Mouse (Mus musculus) MEL (cell line): ENCODE results near the gene Rbpj. TPM values are rescaled to one million over a fixed set of nuclear protein-coding genes. Genes with fewer than 3 reads are reported as not detected.
A peak's percentile ranks its signal among the peaks of the same experiment; 100 is the strongest.

Source experiments
- DNase-seq: peaks from one replicate; pipeline ENCODE4 v3.0.0; 2011; ENCODE audit warnings: low read depth, low spot score
- H3K27ac ChIP-seq: 2 replicates; pipeline ENCODE4 v1.5.1; 2012; ENCODE audit warnings: low read depth, mild to moderate bottlenecking, control low read depth, low read length, moderate library complexity; ENCODE audit not compliant: control insufficient read depth
- H3K27me3 ChIP-seq, 2 experiments: fragments of 150-350 bp in 1 of 2; sonication (generic) in 1 of 2; 2 replicates each; pipeline ENCODE4 v1.6.1; 2012; ENCODE audit warnings: low read length in 2 of 2, mild to moderate bottlenecking in 2 of 2, improper control_type of control experiment in 1 of 2, moderate library complexity in 1 of 2; ENCODE audit not compliant: insufficient read depth in 2 of 2, control insufficient read depth in 1 of 2
- H3K36me3 ChIP-seq, 2 experiments: 2 replicates each; pipeline ENCODE4 v1.6.1; 2012 to 2014; ENCODE audit warnings: low read length in 2 of 2, improper control_type of control experiment in 1 of 2, inconsistent platforms in 1 of 2, mild to moderate bottlenecking in 1 of 2; ENCODE audit not compliant: insufficient read depth in 2 of 2, control insufficient read depth in 1 of 2
- H3K4me1 ChIP-seq, 2 experiments: fragments of 150-350 bp in 1 of 2; sonication (generic) in 1 of 2; 2 replicates each; pipeline ENCODE4 v1.6.1; 2012; ENCODE audit warnings: low read length in 2 of 2, improper control_type of control experiment in 1 of 2, mild to moderate bottlenecking in 1 of 2; ENCODE audit not compliant: insufficient read depth in 2 of 2, control insufficient read depth in 1 of 2
- H3K4me3 ChIP-seq, 2 experiments: fragments of 150-350 bp in 1 of 2; sonication (generic) in 1 of 2; 2 replicates each; pipeline ENCODE4 v1.5.1; 2012; ENCODE audit warnings: low read depth in 2 of 2, low read length in 2 of 2, mild to moderate bottlenecking in 2 of 2, moderate library complexity in 2 of 2, control low read depth in 1 of 2, improper control_type of control experiment in 1 of 2; ENCODE audit not compliant: control insufficient read depth in 1 of 2, insufficient read depth in 1 of 2
- H3K79me2 ChIP-seq: 2 replicates; pipeline ENCODE4 v1.6.1; 2012; ENCODE audit warnings: mild to moderate bottlenecking, low read length, moderate library complexity; ENCODE audit not compliant: control insufficient read depth, poor library complexity, insufficient read depth
- H3K9ac ChIP-seq: 2 replicates; pipeline ENCODE4 v1.6.1; 2012; ENCODE audit warnings: low read depth, mild to moderate bottlenecking, control low read depth, low read length, moderate library complexity; ENCODE audit not compliant: control insufficient read depth, poor library complexity, severe bottlenecking
- H3K9me3 ChIP-seq: fragments of 150-350 bp; sonication (generic); replicated peaks from 2 replicates; pipeline ENCODE4 v1.6.1; 2012; ENCODE audit warnings: mild to moderate bottlenecking, low read length, improper control_type of control experiment, moderate library complexity; ENCODE audit not compliant: insufficient read depth
- CHD1 ChIP-seq: IDR thresholded peaks from 2 replicates; pipeline ENCODE4 v1.6.1; 2012; ENCODE audit warnings: low read depth, mild to moderate bottlenecking, inconsistent platforms, low read length, improper control_type of control experiment
- CHD2 ChIP-seq: IDR thresholded peaks from 2 replicates; pipeline ENCODE4 v1.6.1; 2011; ENCODE audit warnings: low read length, improper control_type of control experiment
- CTCF ChIP-seq, 3 experiments: IDR thresholded peaks in 2 of 3; conservative IDR thresholded peaks in 1 of 3; 2 replicates each; pipeline ENCODE4 v1.5.1; 2011 to 2012; ENCODE audit warnings: low read length in 3 of 3, low read depth in 2 of 3, mild to moderate bottlenecking in 2 of 3, improper control_type of control experiment in 1 of 3, inconsistent platforms in 1 of 3, mixed read lengths in 1 of 3, moderate library complexity in 1 of 3; ENCODE audit not compliant: control insufficient read depth in 1 of 3, insufficient read depth in 1 of 3, poor library complexity in 1 of 3, severe bottlenecking in 1 of 3
- E2F4 ChIP-seq: IDR thresholded peaks from 2 replicates; pipeline ENCODE4 v1.6.1; 2011; ENCODE audit warnings: low read depth, low read length, improper control_type of control experiment, borderline replicate concordance
- ELF1 ChIP-seq: IDR thresholded peaks from 2 replicates; pipeline ENCODE4 v1.6.1; 2014; ENCODE audit warnings: low read depth, mild to moderate bottlenecking, inconsistent platforms, low read length, improper control_type of control experiment, moderate library complexity
- GABPA ChIP-seq: IDR thresholded peaks from 2 replicates; pipeline ENCODE4 v1.6.1; 2012; ENCODE audit warnings: low read depth, mild to moderate bottlenecking, inconsistent platforms, low read length, improper control_type of control experiment, moderate library complexity
- KAT2A ChIP-seq: conservative IDR thresholded peaks from 2 replicates; pipeline ENCODE4 v1.6.1; 2012; ENCODE audit warnings: low read depth, low read length, improper control_type of control experiment, inconsistent platforms
- MAFK ChIP-seq: IDR thresholded peaks from 2 replicates; pipeline ENCODE4 v1.6.1; 2011; ENCODE audit warnings: low read depth, mild to moderate bottlenecking, low read length, improper control_type of control experiment, borderline replicate concordance
- MXI1 ChIP-seq: IDR thresholded peaks from 2 replicates; pipeline ENCODE4 v1.6.1; 2011; ENCODE audit warnings: mild to moderate bottlenecking, low read depth, low read length, improper control_type of control experiment
- NRF1 ChIP-seq: IDR thresholded peaks from 2 replicates; pipeline ENCODE4 v1.6.1; 2014; ENCODE audit warnings: low read depth, mild to moderate bottlenecking, inconsistent platforms, low read length, improper control_type of control experiment, moderate library complexity; ENCODE audit not compliant: poor library complexity, insufficient read depth, severe bottlenecking
- RAD21 ChIP-seq: IDR thresholded peaks from 2 replicates; pipeline ENCODE4 v1.6.1; 2011; ENCODE audit warnings: mild to moderate bottlenecking, low read depth, low read length, improper control_type of control experiment
- RCOR1 ChIP-seq: IDR thresholded peaks from 2 replicates; pipeline ENCODE4 v1.6.1; 2012; ENCODE audit warnings: low read depth, mild to moderate bottlenecking, inconsistent platforms, low read length, improper control_type of control experiment
- SMC3 ChIP-seq: IDR thresholded peaks from 2 replicates; pipeline ENCODE4 v1.6.1; 2011; ENCODE audit warnings: low read depth, low read length, improper control_type of control experiment
- TCF12 ChIP-seq: IDR thresholded peaks from 2 replicates; pipeline ENCODE4 v1.6.1; 2014; ENCODE audit warnings: low read depth, mild to moderate bottlenecking, inconsistent platforms, low read length, improper control_type of control experiment, moderate library complexity
- USF1 ChIP-seq: IDR thresholded peaks from 2 replicates; pipeline ENCODE4 v1.6.1; 2014; ENCODE audit warnings: low read depth, mild to moderate bottlenecking, inconsistent platforms, low read length, improper control_type of control experiment, moderate library complexity
- USF2 ChIP-seq, 2 experiments: IDR thresholded peaks; 2 replicates each; pipeline ENCODE4 v1.6.1; 2011 to 2012; ENCODE audit warnings: improper control_type of control experiment in 2 of 2, low read length in 2 of 2, borderline replicate concordance in 1 of 2, inconsistent platforms in 1 of 2, low read depth in 1 of 2, mild to moderate bottlenecking in 1 of 2; ENCODE audit not compliant: insufficient read depth in 1 of 2
- ZC3H11A ChIP-seq: IDR thresholded peaks from 2 replicates; pipeline ENCODE4 v1.6.1; 2012; ENCODE audit warnings: low read depth, mild to moderate bottlenecking, inconsistent platforms, low read length, improper control_type of control experiment
- ZMIZ1 ChIP-seq: IDR thresholded peaks from 2 replicates; pipeline ENCODE4 v1.6.1; 2012; ENCODE audit warnings: low read depth, mild to moderate bottlenecking, inconsistent platforms, low read length, improper control_type of control experiment, moderate library complexity
- polyA plus RNA-seq, 2 experiments: library from polyadenylated mRNA; stranded (reverse) in 1 of 2; unstranded in 1 of 2; fragments of >175 nt in 1 of 2; fragments of >200 nt in 1 of 2; gene quantifications; 2 replicates each; pipeline versions ENCODE4 v1.2.1 to v1.2.4; 2012; ENCODE audit warnings: low replicate concordance in 2 of 2, low read depth in 1 of 2; ENCODE audit not compliant: insufficient read length in 2 of 2, insufficient read depth in 1 of 2, missing spikeins in 1 of 2
- total RNA-seq: library from RNA; depleted of rRNA; stranded (reverse); fragments of 300-350 nt; gene quantifications from 2 replicates; pipeline ENCODE4 v1.2.3, GENCODE M21; 2012

Gene Rbpj
- total and polyA plus RNA-seq, 3 experiments, result 6.0 to 34.5 (median 19.1) TPM

DNA sequence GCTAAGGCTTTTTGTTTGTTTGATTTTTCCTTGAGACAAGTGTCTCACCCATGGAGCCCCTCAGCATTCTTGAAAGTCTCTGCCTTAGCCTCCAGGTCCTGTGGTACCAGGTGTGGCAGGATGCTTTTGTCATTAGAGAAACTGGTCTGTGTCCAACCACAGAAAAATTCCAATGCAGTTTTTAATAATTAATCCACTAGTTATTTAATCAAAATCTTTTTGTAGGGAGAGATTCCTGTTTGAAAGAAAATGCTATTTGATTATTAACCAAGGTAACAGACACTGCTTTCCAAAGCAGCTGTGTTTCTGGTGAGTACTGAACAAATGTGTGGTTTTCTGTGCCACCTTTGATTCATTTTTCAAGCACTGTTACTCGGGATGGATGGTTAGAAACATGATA, 190.6 kb downstream of the Rbpj start (continued):
- TF ChIP-seq TCF12, result no peak
- TF ChIP-seq, all 39 proteins: peak for 0

DNA sequence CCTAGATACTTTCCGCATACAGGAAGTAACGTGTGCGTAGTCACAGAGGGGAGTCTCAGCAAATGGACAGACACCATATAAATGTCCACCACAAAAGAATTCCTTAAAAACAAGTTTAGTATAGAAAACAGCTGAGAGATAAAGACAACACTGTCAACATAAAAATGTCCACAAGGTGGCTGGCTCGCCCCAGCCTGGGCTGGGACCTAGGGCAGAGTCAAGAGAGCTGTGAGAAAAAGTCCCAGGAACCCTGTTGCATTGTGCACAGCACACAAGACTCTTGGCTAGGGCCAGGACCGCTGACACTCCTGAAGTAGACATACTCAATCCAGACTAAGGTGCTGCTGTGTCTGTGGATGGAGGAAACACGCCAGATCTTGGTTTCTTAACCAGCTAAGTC, 192.0 kb downstream of the Rbpj start:
- H3K9me3 ChIP-seq, result no peaks in the 10 kb centered on the region
- TF ChIP-seq RCOR1 (no peak), E2F4 (no peak), RAD21 (peak; percentile 59), ZC3H11A (peak; percentile 23; the same call in 1 of the 2 replicates), GABPA (no peak), SMC3 (peak; percentile 61), MXI1 (no peak), CTCF (IDR thresholded peaks at IDR 0.05 in 2 of 3, conservative IDR thresholded peaks at IDR 0.05 in 1 of 3; ENCODE audit: control insufficient read depth in 1 of 3, insufficient read depth in 1 of 3, low read depth in 2 of 3, low read length in 3 of 3, poor library complexity in 1 of 3, severe bottlenecking in 1 of 3) (peak; percentile 28 to 58 (median 51)), ELF1 (no peak), USF1 (no peak)
- no peak overlapping the region for H3K4me3 ChIP-seq
- H3K27me3 ChIP-seq, result no peaks in the 10 kb centered on the region
- no peaks in the 10 kb centered on the region for H3K79me2 ChIP-seq
- H3K27ac ChIP-seq, result no peak overlapping the region
- H3K4me1 ChIP-seq, result peaks cover 0 to 3% of the 10 kb centered on the region in 2 experiments; a peak in 2 of 4 replicates
- peak; percentile 40 for DNase-seq
- peaks cover 2 to 3% of the 10 kb centered on the region in 2 experiments; a peak in 2 of 4 replicates for H3K36me3 ChIP-seq
- no peak overlapping the region for H3K9ac ChIP-seq

DNA sequence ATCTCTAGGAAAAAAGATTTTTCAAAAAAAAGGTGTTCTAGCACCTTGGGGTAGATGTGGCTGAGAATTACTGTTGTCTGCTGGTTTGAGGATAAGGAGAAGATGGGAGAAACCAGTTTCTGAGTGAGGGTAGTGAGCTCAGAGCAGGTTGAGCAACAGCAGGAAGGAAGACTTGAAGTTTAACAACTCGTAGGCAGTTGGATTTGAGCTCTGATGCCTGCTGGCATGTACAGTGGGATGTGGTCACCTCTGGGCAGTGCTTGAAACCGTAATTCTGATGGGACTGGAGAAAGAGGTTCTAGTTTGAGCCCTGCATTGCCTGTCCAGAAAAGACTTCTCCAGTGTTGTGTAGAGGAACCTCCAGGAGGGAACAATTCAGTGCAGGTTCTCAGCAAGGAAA, 195.6 kb downstream of the Rbpj start:
- TF ChIP-seq USF2 (IDR thresholded peaks at IDR 0.05; ENCODE audit: borderline replicate concordance in 1 of 2, insufficient read depth in 1 of 2, low read depth in 1 of 2, low read length in 2 of 2) (no peak), KAT2A (no peak), RAD21 (no peak), CHD1 (no peak), RCOR1 (no peak), ZMIZ1 (no peak), MAFK (no peak), SMC3 (no peak), CHD2 (no peak), NRF1 (no peak), CTCF (IDR thresholded peaks at IDR 0.05 in 2 of 3, conservative IDR thresholded peaks at IDR 0.05 in 1 of 3; ENCODE audit: control insufficient read depth in 1 of 3, insufficient read depth in 1 of 3, low read depth in 2 of 3, low read length in 3 of 3, poor library complexity in 1 of 3, severe bottlenecking in 1 of 3) (no peak)
- H3K9ac ChIP-seq, result no peak overlapping the region
- H3K36me3 ChIP-seq, result peaks cover 0 to 5% of the 10 kb centered on the region in 2 experiments; a peak in 2 of 4 replicates
- H3K4me1 ChIP-seq, result peaks cover 0 to 3% of the 10 kb centered on the region in 2 experiments; a peak in 2 of 4 replicates
- DNase-seq, result no peak
- H3K9me3 ChIP-seq, result no peaks in the 10 kb centered on the region
- no peak overlapping the region for H3K4me3 ChIP-seq
- H3K27ac ChIP-seq, result no peak overlapping the region
- no peaks in the 10 kb centered on the region for H3K27me3 ChIP-seq
- no peaks in the 10 kb centered on the region for H3K79me2 ChIP-seq
